Mouse (Mus musculus): ENCODE measurements around the gene Cplx2. TPM values are rescaled to one million over a fixed set of nuclear protein-coding genes. Genes with fewer than 3 reads are reported as not detected.

Cplx2 gene
- polyA plus RNA-seq, 1 experiment: 0.03 TPM

DNA sequence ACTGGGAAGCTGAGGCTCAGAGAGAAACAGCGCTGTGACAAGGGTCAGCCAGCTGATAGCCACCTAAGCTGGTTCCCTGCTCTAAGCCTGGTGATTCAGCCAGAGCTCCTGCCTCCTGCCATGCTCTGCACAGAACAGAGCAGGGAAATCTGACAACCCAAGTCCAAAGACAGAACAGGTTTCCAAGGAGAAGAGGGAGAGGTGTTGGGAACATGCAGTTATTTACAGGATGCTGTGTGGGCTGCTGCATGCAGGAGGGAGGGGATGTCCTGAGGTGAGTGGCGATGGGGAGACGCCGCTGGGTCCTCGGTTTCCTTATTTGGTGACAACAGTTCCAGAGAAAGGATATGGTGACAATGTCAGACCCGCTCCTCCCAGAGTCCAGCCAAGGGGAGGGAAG is 12.0 kb upstream of the Cplx2 start:
- no peaks in the 10 kb centered on the region for H3K9me3 ChIP-seq (ENCODE audit: control insufficient read depth, low read length)
- TF ChIP-seq GATA1 (IDR thresholded peaks at IDR 0.05; ENCODE audit: low read length) (no peak), TAL1 (IDR thresholded peaks at IDR 0.05; ENCODE audit: low read length) (no peak)
- H3K27me3 ChIP-seq (ENCODE audit: control insufficient read depth): no peaks in the 10 kb centered on the region

DNA sequence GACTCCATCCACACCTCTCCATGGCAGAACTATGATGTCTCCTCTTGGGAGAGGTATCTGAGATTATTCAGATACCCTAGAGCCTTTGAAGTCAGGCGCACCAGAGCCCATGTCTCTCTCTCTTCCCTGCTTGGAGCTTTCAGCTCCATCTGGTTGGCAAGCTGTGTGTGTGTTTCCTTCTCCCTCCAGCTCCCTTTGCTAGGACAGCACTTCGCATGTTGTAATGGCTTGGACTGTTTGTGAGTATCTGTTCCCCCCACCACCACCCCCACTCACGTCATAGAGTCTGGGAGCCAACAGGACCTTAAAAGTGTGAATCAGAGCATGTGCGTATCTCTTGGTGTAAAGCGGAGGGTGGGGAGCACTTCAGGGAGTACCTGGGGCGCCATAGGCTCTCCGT is 6.5 kb upstream of the Cplx2 start:
- Histone ChIP-seq H3K9me3 (ENCODE audit: control insufficient read depth, low read length) (no peaks in the 10 kb centered on the region), H3K27me3 (ENCODE audit: control insufficient read depth) (no peaks in the 10 kb centered on the region), H3K4me1 (ENCODE audit: control insufficient read depth) (no peaks in the 10 kb centered on the region), H3K4me3 (replicated peaks) (no peak overlapping the region), H3K36me3 (ENCODE audit: control insufficient read depth) (no peaks in the 10 kb centered on the region)
- TF ChIP-seq TAL1 (IDR thresholded peaks at IDR 0.05; ENCODE audit: low read length): no peak
- TF ChIP-seq GATA1 (IDR thresholded peaks at IDR 0.05; ENCODE audit: low read length): no peak

More for the DNA sequence above, 12.0 kb upstream of the Cplx2 start:
- Histone ChIP-seq H3K36me3 (ENCODE audit: control insufficient read depth) (no peaks in the 10 kb centered on the region), H3K4me3 (replicated peaks) (no peak overlapping the region), H3K4me1 (ENCODE audit: control insufficient read depth) (no peaks in the 10 kb centered on the region)

DNA sequence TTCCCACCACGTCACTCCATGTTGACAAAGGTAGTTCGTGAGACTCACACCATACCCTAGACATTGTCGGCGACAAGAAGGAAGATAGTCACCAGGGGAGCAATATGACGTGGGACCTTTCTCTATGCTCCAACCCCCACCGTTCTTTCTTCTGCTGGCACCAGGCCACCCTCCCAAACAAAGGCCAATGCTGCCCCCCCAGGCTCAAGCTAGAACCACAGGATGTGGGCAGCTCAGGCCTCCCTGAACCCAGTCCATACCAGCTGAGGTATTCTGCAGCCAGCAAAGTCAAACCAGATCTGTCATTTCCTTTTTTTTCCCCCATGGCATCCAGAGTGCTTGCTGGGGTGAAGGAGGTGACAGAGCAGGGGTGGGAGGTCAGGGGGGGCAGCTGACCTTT is 3.4 kb upstream of the Cplx2 start:
- no peak for TF ChIP-seq TAL1 (IDR thresholded peaks at IDR 0.05; ENCODE audit: low read length)
- TF ChIP-seq GATA1 (IDR thresholded peaks at IDR 0.05; ENCODE audit: low read length): no peak
- no peak overlapping the region for H3K4me3 ChIP-seq (replicated peaks)
- H3K4me1 ChIP-seq (ENCODE audit: control insufficient read depth): no peaks in the 10 kb centered on the region
- no peaks in the 10 kb centered on the region for H3K36me3 ChIP-seq (ENCODE audit: control insufficient read depth)
- peaks cover 28% of the 10 kb centered on the region for H3K27me3 ChIP-seq (ENCODE audit: control insufficient read depth)
- H3K9me3 ChIP-seq (ENCODE audit: control insufficient read depth, low read length): no peaks in the 10 kb centered on the region

DNA sequence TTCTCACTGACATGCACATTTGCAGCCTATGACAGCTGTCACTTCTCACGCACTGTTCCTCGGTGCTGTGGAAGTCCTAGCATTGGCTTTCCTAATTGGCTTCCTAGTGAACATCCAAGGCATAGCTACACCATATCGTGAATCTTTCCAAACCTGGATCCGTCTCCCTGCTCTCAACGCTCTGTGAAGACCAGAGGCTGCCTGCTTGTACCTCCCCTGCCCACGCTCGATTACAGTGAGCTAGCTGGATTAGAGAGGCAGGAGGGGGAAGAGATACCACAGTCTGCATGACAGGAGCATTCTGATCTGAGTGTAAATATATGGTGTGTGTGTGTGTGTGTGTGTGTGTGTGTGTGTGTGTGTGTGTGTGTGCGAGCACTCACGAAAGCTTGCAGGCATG is 3.0 kb upstream of the Cplx2 start:
- Histone ChIP-seq H3K4me3 (replicated peaks) (no peak overlapping the region), H3K27me3 (ENCODE audit: control insufficient read depth) (peaks cover 31% of the 10 kb centered on the region), H3K36me3 (ENCODE audit: control insufficient read depth) (no peaks in the 10 kb centered on the region), H3K4me1 (ENCODE audit: control insufficient read depth) (no peaks in the 10 kb centered on the region), H3K9me3 (ENCODE audit: control insufficient read depth, low read length) (no peaks in the 10 kb centered on the region)
- TF ChIP-seq TAL1 (IDR thresholded peaks at IDR 0.05; ENCODE audit: low read length): no peak
- TF ChIP-seq GATA1 (IDR thresholded peaks at IDR 0.05; ENCODE audit: low read length): no peak

DNA sequence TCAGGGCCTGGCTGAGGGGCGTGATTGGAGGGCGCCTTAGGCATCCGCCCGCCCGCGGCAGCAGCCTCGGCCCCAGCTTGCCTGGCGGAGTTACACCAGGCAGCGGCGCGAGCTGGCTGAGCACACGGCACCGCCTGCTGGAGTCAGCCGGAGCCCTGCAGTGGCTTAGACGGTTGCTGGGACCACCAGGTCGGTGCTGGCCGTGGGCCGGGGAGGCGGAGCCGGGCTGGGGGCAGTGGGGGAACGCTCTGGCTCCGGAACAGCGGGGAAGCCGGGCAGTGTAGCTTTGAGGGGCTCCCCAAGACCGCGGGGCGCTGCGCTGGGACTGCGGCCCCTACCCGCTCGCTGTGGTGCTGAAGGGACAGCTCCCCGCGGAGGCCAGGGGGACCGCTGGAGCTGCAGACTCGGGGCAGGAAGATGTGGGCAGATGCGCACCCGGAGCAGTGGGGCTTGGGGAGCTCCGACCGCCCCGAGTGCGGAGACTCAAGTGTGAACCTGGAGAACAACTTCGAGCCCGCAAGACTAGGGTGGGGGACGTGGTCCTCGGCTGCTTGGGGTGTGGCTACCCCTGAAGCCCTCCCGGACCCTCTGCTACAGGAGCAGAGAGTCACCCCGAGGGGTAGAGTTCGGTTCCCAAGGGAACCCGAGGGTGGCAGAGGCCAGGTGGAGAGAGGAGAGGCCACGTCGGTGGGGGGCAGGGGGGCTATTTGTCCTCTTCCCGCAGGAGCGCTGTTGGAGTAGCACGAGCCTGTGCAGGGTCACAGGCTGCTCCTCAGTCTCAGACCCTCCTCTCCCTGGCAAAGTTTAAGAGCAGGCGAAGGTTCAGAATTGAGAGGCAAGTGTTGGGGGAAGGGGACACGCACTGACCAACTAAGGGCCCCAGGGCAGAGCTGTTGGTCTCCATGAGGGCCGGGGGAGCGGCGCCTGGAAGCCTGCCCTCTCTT is 510 bp downstream of the Cplx2 start:
- Histone ChIP-seq H3K27me3 (ENCODE audit: control insufficient read depth) (peaks cover 34% of the 10 kb centered on the region), H3K9me3 (ENCODE audit: control insufficient read depth, low read length) (no peaks in the 10 kb centered on the region), H3K4me3 (replicated peaks) (no peak overlapping the region), H3K4me1 (ENCODE audit: control insufficient read depth) (no peaks in the 10 kb centered on the region), H3K36me3 (ENCODE audit: control insufficient read depth) (no peaks in the 10 kb centered on the region)
- TF ChIP-seq GATA1 (IDR thresholded peaks at IDR 0.05; ENCODE audit: low read length) (no peak), TAL1 (IDR thresholded peaks at IDR 0.05; ENCODE audit: low read length) (no peak)

DNA sequence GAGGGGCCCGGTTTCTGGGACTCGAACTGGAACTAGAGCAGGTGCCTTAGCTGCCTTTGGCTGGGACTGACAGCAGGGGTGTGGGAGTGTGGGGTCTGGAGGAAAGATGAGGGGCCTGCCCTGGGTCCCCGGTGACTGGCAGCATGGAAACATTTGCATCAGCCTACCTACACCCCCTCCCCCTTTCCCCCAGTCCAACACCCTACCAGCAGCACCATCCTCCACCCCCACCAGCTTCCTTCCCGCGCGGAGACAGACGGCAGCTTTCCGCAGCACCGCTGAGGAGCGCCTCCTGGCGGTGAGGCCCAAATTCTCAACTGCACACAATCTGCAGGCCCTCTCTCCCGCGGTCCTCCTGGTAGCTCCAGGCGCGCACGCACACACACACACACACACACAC is 1.5 kb downstream of the Cplx2 start:
- Histone ChIP-seq H3K27me3 (ENCODE audit: control insufficient read depth) (peaks cover 34% of the 10 kb centered on the region), H3K4me3 (replicated peaks) (no peak overlapping the region), H3K9me3 (ENCODE audit: control insufficient read depth, low read length) (no peaks in the 10 kb centered on the region), H3K36me3 (ENCODE audit: control insufficient read depth) (no peaks in the 10 kb centered on the region), H3K4me1 (ENCODE audit: control insufficient read depth) (no peaks in the 10 kb centered on the region)
- TF ChIP-seq TAL1 (IDR thresholded peaks at IDR 0.05; ENCODE audit: low read length): no peak
- no peak for TF ChIP-seq GATA1 (IDR thresholded peaks at IDR 0.05; ENCODE audit: low read length)

DNA sequence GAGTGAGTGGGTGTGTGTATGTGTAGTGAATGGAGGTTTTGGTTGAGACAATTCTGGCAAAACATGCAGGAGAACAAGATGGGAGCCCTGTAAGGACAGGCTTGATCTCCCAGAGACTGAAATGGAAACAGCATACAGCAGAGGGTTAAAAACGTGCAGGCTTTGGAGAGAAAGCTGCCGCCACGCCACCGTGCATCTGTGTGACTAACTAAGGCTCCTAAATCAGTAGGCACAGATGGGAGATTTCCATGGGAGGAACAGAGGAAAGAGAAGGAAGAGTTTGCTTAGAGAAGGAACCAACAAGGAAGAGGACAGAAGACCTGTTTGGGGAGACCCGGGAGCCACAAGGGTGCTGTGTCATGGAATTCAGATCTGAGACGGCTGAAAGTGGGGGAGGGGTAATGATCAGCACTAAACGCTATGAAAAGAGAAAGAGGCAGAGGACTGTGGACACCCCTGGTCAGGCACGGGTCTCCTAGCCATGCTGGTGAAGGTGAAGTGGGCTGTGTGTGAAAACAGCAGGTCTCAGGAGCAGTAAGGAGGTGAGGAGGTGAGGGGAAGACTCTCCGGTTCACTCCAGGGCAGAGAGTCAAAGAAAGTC is 3.1 kb downstream of the Cplx2 start:
- no peak overlapping the region for H3K4me3 ChIP-seq (replicated peaks)
- no peaks in the 10 kb centered on the region for H3K36me3 ChIP-seq (ENCODE audit: control insufficient read depth)
- H3K4me1 ChIP-seq (ENCODE audit: control insufficient read depth): no peaks in the 10 kb centered on the region
- H3K9me3 ChIP-seq (ENCODE audit: control insufficient read depth, low read length): peaks cover 5% of the 10 kb centered on the region; the same call in 1 of the 2 replicates
- no peak for TF ChIP-seq TAL1 (IDR thresholded peaks at IDR 0.05; ENCODE audit: low read length)
- TF ChIP-seq GATA1 (IDR thresholded peaks at IDR 0.05; ENCODE audit: low read length): no peak
- H3K27me3 ChIP-seq (ENCODE audit: control insufficient read depth): peaks cover 34% of the 10 kb centered on the region

DNA sequence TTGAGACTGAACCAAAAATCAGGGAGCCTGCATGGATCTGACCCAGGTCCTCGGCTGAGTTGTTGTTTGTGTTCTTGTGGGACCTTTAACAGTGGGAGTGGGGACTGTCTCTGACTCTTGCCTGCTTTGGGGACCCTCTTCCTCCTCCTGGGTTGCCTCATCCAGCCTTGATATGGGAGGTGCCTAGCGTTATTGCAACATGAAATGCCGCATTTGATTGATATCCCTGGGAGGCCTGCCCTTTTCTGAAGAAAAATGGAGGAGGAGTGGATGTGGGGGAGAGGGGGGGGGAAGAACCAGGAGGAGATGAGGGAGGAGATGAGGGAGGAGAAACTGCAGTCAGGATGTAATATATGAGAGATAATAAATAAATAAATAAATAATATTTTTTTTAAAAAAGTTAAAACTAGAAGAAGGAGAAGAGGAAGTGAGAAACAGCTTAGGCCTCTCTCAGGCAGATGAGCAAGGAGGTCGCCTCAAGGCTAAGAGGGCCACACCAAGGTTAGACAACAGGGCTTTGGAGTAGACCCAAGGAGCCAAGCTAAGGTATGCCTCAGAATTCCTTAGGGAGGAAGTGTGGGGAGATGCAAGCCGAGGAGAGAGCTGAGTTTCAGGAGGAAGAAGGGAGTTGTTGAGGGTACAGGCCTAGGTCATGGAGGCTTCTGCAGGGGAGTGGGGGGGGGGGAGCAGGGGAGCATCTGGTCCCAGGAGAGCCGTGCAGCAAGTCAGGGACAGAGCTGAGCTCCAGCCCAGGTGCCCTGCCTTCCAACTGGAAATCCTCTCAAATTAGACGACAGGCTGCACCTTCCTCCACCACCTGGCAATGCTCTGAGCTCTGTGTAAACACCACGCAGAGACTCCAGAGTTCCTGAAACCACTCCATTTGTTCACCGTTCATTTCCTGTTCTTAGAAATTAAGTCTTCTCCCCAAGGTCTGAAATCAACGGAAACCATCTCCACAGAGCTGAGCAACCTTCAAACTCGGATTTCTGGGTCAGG is 4.6 kb downstream of the Cplx2 start:
- Histone ChIP-seq H3K9me3 (ENCODE audit: control insufficient read depth, low read length) (peaks cover 5% of the 10 kb centered on the region; the same call in 1 of the 2 replicates), H3K36me3 (ENCODE audit: control insufficient read depth) (no peaks in the 10 kb centered on the region), H3K4me3 (replicated peaks) (no peak overlapping the region), H3K4me1 (ENCODE audit: control insufficient read depth) (no peaks in the 10 kb centered on the region), H3K27me3 (ENCODE audit: control insufficient read depth) (peaks cover 26% of the 10 kb centered on the region)
- TF ChIP-seq TAL1 (IDR thresholded peaks at IDR 0.05; ENCODE audit: low read length) (no peak), GATA1 (IDR thresholded peaks at IDR 0.05; ENCODE audit: low read length) (no peak)

Data from erythroblast, embryonic 14.5 days (primary cell).